Mouse (Mus musculus): ENCODE results near the gene Gatd1. TPM values are rescaled to one million over a fixed set of nuclear protein-coding genes. Genes with fewer than 3 reads are reported as not detected.
"Not testable (repeated sequence)": the region's sequence is repeated elsewhere in the genome, so short reads cannot be mapped to it uniquely, and the experiment has no call there.

The Gatd1 gene
- total RNA-seq, 2 experiments from 2014 or later, result 18.3 to 19.5 TPM

GRCm38 (mm10) chr7:141429840-141430584 lies 16.1 kb upstream of the Gatd1 start:
- peak in 1 of 2 experiments; percentile 6 for DNase-seq (ENCODE audit: low spot score in 2 of 2)

- no peak for DNase-seq (ENCODE audit: low spot score in 2 of 2)
These were observed 15.4 kb upstream of the Gatd1 start, which contains the start of gene Cend1 for GRCm38 (mm10) chr7:141429310-141429709. TSS of gene Cend1 (minus strand) at chr7:141429491.

GRCm38 (mm10) chr7:141428701-141429100 lies 14.8 kb upstream of the Gatd1 start:
- DNase-seq (ENCODE audit: low spot score in 2 of 2), result no peak

GRCm38 (mm10) chr7:141426948-141427730 lies 13.2 kb upstream of the Gatd1 start:
- DNase-seq (ENCODE audit: low spot score in 2 of 2), result no peak

GRCm38 (mm10) chr7:141423811-141424210 lies 9.9 kb upstream of the Gatd1 start:
- no peak for DNase-seq (ENCODE audit: low spot score in 2 of 2)

- no peak for DNase-seq (ENCODE audit: low spot score in 2 of 2)
These were observed 6.2 kb upstream of the Gatd1 start for GRCm38 (mm10) chr7:141420030-141420702.

- peak in 1 of 2 experiments; percentile 40 for DNase-seq (ENCODE audit: low spot score in 2 of 2)
These were observed 5.0 kb upstream of the Gatd1 start for GRCm38 (mm10) chr7:141418970-141419369.

GRCm38 (mm10) chr7:141417731-141418681 lies 4.1 kb upstream of the Gatd1 start:
- no peak for DNase-seq (ENCODE audit: low spot score in 2 of 2)

GRCm38 (mm10) chr7:141416144-141416841 lies 2.4 kb upstream of the Gatd1 start:
- no peak for DNase-seq (ENCODE audit: low spot score in 2 of 2)

GRCm38 (mm10) chr7:141413331-141413730 lies 605 bp downstream of the Gatd1 start:
- no peak for DNase-seq (ENCODE audit: low spot score in 2 of 2)

GRCm38 (mm10) chr7:141411667-141412066 lies 2.3 kb downstream of the Gatd1 start:
- DNase-seq (ENCODE audit: low spot score in 2 of 2), result no peak

GRCm38 (mm10) chr7:141410631-141411030 lies 3.3 kb downstream of the Gatd1 start:
- DNase-seq (ENCODE audit: low spot score in 2 of 2), result no peak

GRCm38 (mm10) chr7:141408833-141409232 lies 5.1 kb downstream of the Gatd1 start:
- DNase-seq (ENCODE audit: low spot score in 2 of 2), result peak; percentile 76 to 87

- DNase-seq (ENCODE audit: low spot score in 2 of 2), result not testable (repeated sequence)
These were observed 6.3 kb downstream of the Gatd1 start for GRCm38 (mm10) chr7:141407670-141408069.

GRCm38 (mm10) chr7:141405466-141405865 lies 8.5 kb downstream of the Gatd1 start:
- DNase-seq (ENCODE audit: low spot score in 2 of 2), result no peak

- peak in 1 of 2 experiments; percentile 51 for DNase-seq (ENCODE audit: low spot score in 2 of 2)
These were observed 10.6 kb downstream of the Gatd1 start for GRCm38 (mm10) chr7:141403305-141403704.

- DNase-seq (ENCODE audit: low spot score in 2 of 2), result no peak
These were observed 18.6 kb downstream of the Gatd1 start for GRCm38 (mm10) chr7:141395348-141395747.

GRCm38 (mm10) chr7:141394771-141395170 lies 19.2 kb downstream of the Gatd1 start:
- DNase-seq (ENCODE audit: low spot score in 2 of 2), result peak; percentile 52 to 70

GRCm38 (mm10) chr7:141394158-141394557 lies 19.8 kb downstream of the Gatd1 start:
- DNase-seq (ENCODE audit: low spot score in 2 of 2), result no peak

Measured in gastrocnemius, postnatal 4 days (tissue).